Mouse (Mus musculus) lung, postnatal 0 days (tissue): ENCODE measurements around the gene Usf3. TPM values are rescaled to one million over a fixed set of nuclear protein-coding genes. Genes with fewer than 3 reads are reported as not detected.

Source experiments
- ATAC-seq: fragments of 200-750 bp; cut with Nextera tagmentation; 2 replicates; pipeline ENCODE4 v1.8.0; 2017; ENCODE audit warnings: moderate library complexity
- DNase-seq: peaks from one replicate; pipeline ENCODE4 v3.0.0-alpha.2; 2016; ENCODE audit warnings: low spot score
- H3K27ac ChIP-seq: fragments of 300-500 bp; sonication (generic); 2 replicates; pipeline ENCODE4 v1.5.1; 2014; ENCODE audit warnings: antibody characterized with exemption, mild to moderate bottlenecking, low read length, mixed read lengths
- H3K27me3 ChIP-seq: fragments of 300-500 bp; sonication (generic); replicated peaks from 2 replicates; pipeline ENCODE4 v1.6.1; 2014; ENCODE audit warnings: low read length, mixed read lengths; ENCODE audit not compliant: insufficient read depth
- H3K36me3 ChIP-seq: fragments of 300-500 bp; sonication (generic); 2 replicates; pipeline ENCODE4 v1.6.1; 2014; ENCODE audit warnings: low read length, mixed read lengths; ENCODE audit not compliant: insufficient read depth
- H3K4me1 ChIP-seq: fragments of 300-500 bp; sonication (generic); 2 replicates; pipeline ENCODE4 v1.6.1; 2014; ENCODE audit warnings: antibody characterized with exemption, low read depth, low read length, mixed read lengths; ENCODE audit not compliant: insufficient read depth
- H3K4me2 ChIP-seq: fragments of 300-500 bp; sonication (generic); replicated peaks from 2 replicates; pipeline ENCODE4 v1.6.1; 2014; ENCODE audit warnings: low read depth, mild to moderate bottlenecking, low read length, moderate library complexity, mixed read lengths
- H3K4me3 ChIP-seq: fragments of 300-500 bp; sonication (generic); 2 replicates; pipeline ENCODE4 v1.5.1; 2014; ENCODE audit warnings: low read depth, low read length
- H3K9ac ChIP-seq: fragments of 300-500 bp; sonication (generic); replicated peaks from 2 replicates; pipeline ENCODE4 v1.6.1; 2014; ENCODE audit warnings: low read depth, mild to moderate bottlenecking
- H3K9me3 ChIP-seq: fragments of 300-500 bp; sonication (generic); 2 replicates; pipeline ENCODE4 v1.6.1; 2016; ENCODE audit warnings: low read length, mixed read lengths
- CTCF ChIP-seq: IDR thresholded peaks from 2 replicates; pipeline ENCODE4 v1.5.1; 2016; ENCODE audit warnings: antibody characterized with exemption, mild to moderate bottlenecking
- EP300 ChIP-seq: IDR thresholded peaks from 2 replicates; pipeline ENCODE4 v1.6.1; 2016; ENCODE audit warnings: antibody characterized with exemption, mild to moderate bottlenecking, control low read depth
- WGBS: fragments of 180-500 bp; shearing (Covaris S2); extraction: QIAGEN DNeasy Blood & Tissue Kit; methylation state at CpG from one replicate; pipeline ENCODE4 v1.1.7; 2014; 5-methylcytosine and 5-hydroxymethylcytosine counted together
- polyA plus RNA-seq: library from polyadenylated mRNA; unstranded; fragments of >200 nt; fragmentation: Nextera tagmentation; extraction: Ambion mirVana; gene quantifications from 2 replicates; pipeline ENCODE4 v1.2.1, GENCODE M21; 2015

The Usf3 gene
- polyA plus RNA-seq, 1 experiment from 2014 or later, result 2.5 TPM

DNA sequence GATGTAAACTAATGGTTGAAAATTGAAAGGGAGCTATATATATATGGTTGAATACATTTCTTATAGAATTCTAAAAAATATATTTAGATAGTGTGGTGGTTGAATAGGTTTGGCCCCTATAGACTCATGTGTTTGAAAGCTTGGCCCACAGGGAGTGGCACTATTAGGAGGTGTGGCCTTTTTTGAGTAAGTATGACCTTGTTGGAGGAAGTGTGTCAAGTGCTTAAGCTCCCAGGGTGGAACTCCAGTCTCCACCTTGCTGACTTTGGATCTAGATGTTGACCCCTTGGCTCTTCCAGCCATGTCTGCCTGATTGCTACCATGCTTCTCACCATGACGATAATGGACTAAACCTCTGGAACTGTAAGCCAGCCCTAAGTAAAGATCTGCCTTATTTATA is 9.6 kb downstream of the Usf3 start:
- H3K4me2 ChIP-seq, result no peak overlapping the region
- H3K4me1 ChIP-seq, result no peaks in the 10 kb centered on the region
- H3K27ac ChIP-seq, result no peak overlapping the region
- no peak overlapping the region for H3K9ac ChIP-seq
- H3K27me3 ChIP-seq, result no peaks in the 10 kb centered on the region
- WGBS, result 71% methylated on average over 1 of the region's 1 CpGs
- H3K9me3 ChIP-seq, result no peaks in the 10 kb centered on the region
- TF ChIP-seq CTCF (no peak), EP300 (no peak)
- no peak overlapping the region for H3K4me3 ChIP-seq
- DNase-seq (no peak), ATAC-seq (no peak)
- no peaks in the 10 kb centered on the region for H3K36me3 ChIP-seq

DNA sequence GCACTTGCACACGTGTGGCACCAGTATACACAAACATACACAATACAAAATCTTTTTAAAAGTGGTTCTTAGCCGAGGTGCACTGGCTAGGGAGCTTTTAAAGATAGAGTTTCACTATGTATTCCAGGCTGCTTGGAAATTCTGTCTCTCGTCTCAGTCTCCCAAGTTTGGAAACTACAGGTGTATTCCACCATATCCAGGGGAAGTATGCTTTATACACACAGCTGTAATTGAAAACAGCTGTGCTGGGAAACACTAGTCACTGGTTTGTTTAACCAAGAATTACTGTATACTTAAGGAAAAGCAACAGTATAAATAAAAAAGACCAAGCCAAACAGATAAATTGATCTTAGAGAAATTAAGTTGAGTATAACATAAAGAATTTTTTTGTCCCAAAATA is 11.7 kb downstream of the Usf3 start:
- DNase-seq (no peak), ATAC-seq (no peak)

DNA sequence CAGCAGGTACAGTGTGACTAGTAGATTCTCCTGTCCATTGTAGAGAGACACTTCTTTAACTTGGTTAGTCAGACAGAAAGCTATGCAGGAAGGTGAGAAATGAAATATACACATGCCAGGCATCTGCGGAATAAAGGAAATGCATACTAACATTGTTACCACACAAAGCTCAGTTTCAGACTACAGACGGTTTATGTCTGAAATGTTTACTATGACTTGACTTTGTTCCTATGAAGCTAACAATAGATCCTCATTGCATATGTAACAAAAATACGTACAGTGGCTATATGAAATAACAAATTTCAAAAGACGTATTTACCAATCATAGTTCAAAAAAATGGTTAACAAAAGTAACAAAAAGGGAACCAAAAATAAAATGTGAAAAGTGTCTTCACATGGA is 14.1 kb downstream of the Usf3 start:
- Histone ChIP-seq H3K36me3 (no peaks in the 10 kb centered on the region), H3K27ac (no peak overlapping the region), H3K4me3 (no peak overlapping the region), H3K27me3 (no peaks in the 10 kb centered on the region), H3K9ac (no peak overlapping the region), H3K4me1 (no peaks in the 10 kb centered on the region), H3K9me3 (peaks cover 2% of the 10 kb centered on the region; the same call in 1 of the 2 replicates), H3K4me2 (no peak overlapping the region)
- 58% methylated on average over 4 of the region's 4 CpGs for WGBS
- no peak for TF ChIP-seq CTCF
- no peak for TF ChIP-seq EP300
- DNase-seq, result no peak
- no peak for ATAC-seq

More for the DNA sequence above, 11.7 kb downstream of the Usf3 start:
- Histone ChIP-seq H3K4me1 (no peaks in the 10 kb centered on the region), H3K36me3 (no peaks in the 10 kb centered on the region), H3K27me3 (no peaks in the 10 kb centered on the region), H3K4me3 (no peak overlapping the region), H3K4me2 (no peak overlapping the region), H3K9ac (no peak overlapping the region), H3K27ac (no peak overlapping the region), H3K9me3 (peaks cover 2% of the 10 kb centered on the region; the same call in 1 of the 2 replicates)
- 78% methylated on average over 3 of the region's 3 CpGs for WGBS
- TF ChIP-seq EP300 (no peak), CTCF (no peak)

DNA sequence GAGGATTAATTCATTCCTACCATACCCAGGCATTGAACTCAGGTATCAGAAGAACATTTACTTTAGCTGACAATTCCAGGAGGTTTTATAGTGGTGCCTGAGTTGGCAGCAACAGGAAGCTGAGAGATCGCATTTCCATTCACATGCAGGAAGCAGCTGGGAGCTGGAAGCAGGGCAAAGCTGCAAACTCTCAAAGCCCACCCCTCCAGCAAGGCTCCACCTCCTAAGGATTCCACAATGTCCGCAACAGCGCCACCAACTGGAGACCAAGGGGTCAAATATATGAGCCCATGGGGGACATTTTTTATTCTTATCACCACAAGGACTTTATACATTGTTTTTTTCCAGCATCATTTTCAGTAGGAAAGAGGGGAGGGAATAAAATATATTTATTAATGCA is 15.7 kb downstream of the Usf3 start:
- no peak for DNase-seq
- Histone ChIP-seq H3K27me3 (no peaks in the 10 kb centered on the region), H3K4me3 (no peak overlapping the region), H3K9me3 (peaks cover 2% of the 10 kb centered on the region; the same call in 1 of the 2 replicates), H3K4me1 (no peaks in the 10 kb centered on the region), H3K9ac (no peak overlapping the region), H3K36me3 (no peaks in the 10 kb centered on the region), H3K4me2 (no peak overlapping the region), H3K27ac (no peak overlapping the region)
- WGBS, result 86% methylated on average over 3 of the region's 3 CpGs
- ATAC-seq, result no peak
- no peak for TF ChIP-seq EP300
- TF ChIP-seq CTCF, result peak; percentile 30

DNA sequence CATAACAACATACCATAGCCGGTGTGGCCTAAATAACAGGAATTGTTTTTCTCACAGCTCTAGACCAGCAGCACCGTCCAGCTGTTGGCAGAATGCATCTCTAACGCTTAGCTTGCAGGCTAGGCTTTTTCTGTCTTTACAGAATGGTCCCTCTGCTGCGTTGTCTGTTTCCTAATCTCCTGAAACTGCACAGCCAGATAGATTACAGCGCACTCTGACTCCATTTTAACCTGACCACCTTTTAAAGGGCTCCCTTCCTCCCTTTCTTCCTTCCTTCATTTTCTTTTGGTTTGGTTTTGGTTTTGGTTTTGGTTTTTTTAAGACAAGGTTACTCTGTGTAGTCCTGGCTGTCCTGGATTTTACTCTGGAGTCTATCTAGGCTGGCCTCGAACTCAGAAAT is 17.0 kb downstream of the Usf3 start:
- Histone ChIP-seq H3K36me3 (no peaks in the 10 kb centered on the region), H3K4me1 (no peaks in the 10 kb centered on the region), H3K27ac (no peak overlapping the region), H3K4me2 (no peak overlapping the region), H3K27me3 (no peaks in the 10 kb centered on the region), H3K4me3 (no peak overlapping the region), H3K9ac (no peak overlapping the region), H3K9me3 (peaks cover 2% of the 10 kb centered on the region; the same call in 1 of the 2 replicates)
- no peak for ATAC-seq
- TF ChIP-seq CTCF (no peak), EP300 (no peak)
- DNase-seq, result peak; percentile 27
- 79% methylated on average over 6 of the region's 6 CpGs for WGBS

DNA sequence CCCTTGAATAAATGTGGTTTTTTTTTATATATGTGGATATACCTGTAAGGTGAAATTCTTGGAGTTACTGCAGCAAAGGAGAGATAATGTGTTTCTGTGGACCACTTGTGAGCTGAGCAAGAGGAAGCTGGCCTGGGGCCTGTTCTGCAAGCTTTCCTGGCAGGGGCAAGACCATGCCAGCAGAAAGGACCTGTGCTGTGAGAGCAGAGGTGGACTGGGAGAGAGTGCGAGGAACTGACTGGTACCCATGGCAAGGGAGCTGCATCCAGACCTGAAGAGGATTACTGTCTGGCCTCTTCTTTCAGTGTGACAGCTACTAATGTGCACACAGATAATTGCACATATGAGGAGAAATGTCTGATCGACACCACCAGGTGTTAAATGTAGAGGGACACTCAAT is 17.9 kb downstream of the Usf3 start:
- 65% methylated on average over 2 of the region's 2 CpGs for WGBS
- Histone ChIP-seq H3K4me3 (no peak overlapping the region), H3K27ac (no peak overlapping the region), H3K9me3 (peaks cover 2% of the 10 kb centered on the region; the same call in 1 of the 2 replicates), H3K4me2 (no peak overlapping the region), H3K36me3 (no peaks in the 10 kb centered on the region), H3K9ac (no peak overlapping the region), H3K4me1 (no peaks in the 10 kb centered on the region), H3K27me3 (no peaks in the 10 kb centered on the region)
- DNase-seq (no peak), ATAC-seq (no peak)
- TF ChIP-seq EP300 (no peak), CTCF (no peak)

DNA sequence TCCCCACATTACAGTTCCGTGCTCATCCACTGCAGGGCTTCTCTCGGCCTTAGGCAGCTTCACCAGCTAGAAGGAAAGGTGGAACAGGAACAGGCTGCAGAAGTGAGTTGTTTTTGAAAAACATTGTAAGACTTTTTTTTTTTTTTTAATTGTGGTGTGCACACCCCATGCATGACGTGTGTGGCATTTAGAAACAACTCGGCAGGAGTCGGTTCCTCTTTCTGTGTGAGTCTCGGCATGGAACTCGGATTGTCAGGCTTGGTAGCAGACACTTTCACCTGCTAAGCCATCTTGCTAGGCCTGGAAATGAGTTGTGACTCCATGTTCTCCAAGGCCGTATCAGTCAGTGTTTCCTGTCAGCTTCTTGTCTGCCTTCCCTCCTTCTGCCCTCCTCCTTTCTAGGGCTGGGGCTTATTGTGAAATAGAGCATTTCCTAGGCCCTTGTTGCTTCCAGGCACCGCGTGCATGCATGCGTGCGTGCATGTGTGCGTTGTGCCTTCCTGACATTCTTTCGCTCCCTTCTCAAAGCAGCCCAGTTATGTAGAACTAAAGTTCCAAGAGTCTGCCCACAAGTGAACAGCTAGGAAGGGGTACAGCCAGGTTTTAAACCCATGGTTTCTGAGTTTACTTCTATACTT is 26.1 kb downstream of the Usf3 start:
- H3K4me1 ChIP-seq, result no peaks in the 10 kb centered on the region
- peaks cover 8% of the 10 kb centered on the region; the same call in 1 of the 2 replicates for H3K36me3 ChIP-seq
- H3K27ac ChIP-seq, result no peak overlapping the region
- 75% methylated on average over 14 of the region's 14 CpGs for WGBS
- no peak overlapping the region for H3K4me3 ChIP-seq
- no peak overlapping the region for H3K9ac ChIP-seq
- no peaks in the 10 kb centered on the region for H3K9me3 ChIP-seq
- no peak for DNase-seq
- no peak; the same call in 1 of the 2 replicates for ATAC-seq
- H3K4me2 ChIP-seq, result no peak overlapping the region
- no peaks in the 10 kb centered on the region for H3K27me3 ChIP-seq
- TF ChIP-seq EP300, result no peak
- TF ChIP-seq CTCF, result no peak
